Mouse (Mus musculus) right cerebral cortex, postnatal 4 days (tissue): ENCODE results near the gene Ppp1r26.
A peak's percentile ranks its signal among the peaks of the same experiment; 100 is the strongest.
"Not testable (repeated sequence)": the region's sequence is repeated elsewhere in the genome, so short reads cannot be mapped to it uniquely, and the experiment has no call there.

Experiments used
- DNase-seq: peaks from one replicate; pipeline ENCODE4 v3.0.0-alpha.2; 2022

Ppp1r26 gene

GRCm38 (mm10) chr2:28446181-28446514 lies 452 bp upstream of the Ppp1r26 start:
- DNase-seq: no peak

- DNase-seq: no peak
Observed at GRCm38 (mm10) chr2:28447315-28447670, 693 bp downstream of the Ppp1r26 start.

- DNase-seq: no peak
Observed at GRCm38 (mm10) chr2:28451663-28452062, 5.1 kb downstream of the Ppp1r26 start.

- no peak for DNase-seq
Observed at GRCm38 (mm10) chr2:28453539-28453938, 6.9 kb downstream of the Ppp1r26 start.

GRCm38 (mm10) chr2:28456616-28457015 lies 10.0 kb downstream of the Ppp1r26 start:
- DNase-seq: no peak

- peak; percentile 60 for DNase-seq
Observed at GRCm38 (mm10) chr2:28463919-28464318, 17.3 kb downstream of the Ppp1r26 start.

- no peak for DNase-seq
Observed at GRCm38 (mm10) chr2:28464919-28465318, 18.3 kb downstream of the Ppp1r26 start.

- peak; percentile 41 for DNase-seq
Observed at GRCm38 (mm10) chr2:28465836-28466518, 19.4 kb downstream of the Ppp1r26 start, which contains the start of gene 1700007K13Rik. 1700007K13Rik (minus strand) TSS chr2:28466332.

GRCm38 (mm10) chr2:28467860-28468485 lies 21.4 kb downstream of the Ppp1r26 start, which contains the start of gene Mrps2:
Mrps2 (plus strand) TSS chr2:28468066.
- DNase-seq: peak; percentile 89

GRCm38 (mm10) chr2:28468486-28469225 lies 22.1 kb downstream of the Ppp1r26 start:
- no peak for DNase-seq

- DNase-seq: no peak
Observed at GRCm38 (mm10) chr2:28469461-28469860, 22.9 kb downstream of the Ppp1r26 start.

GRCm38 (mm10) chr2:28470591-28470990 lies 24.0 kb downstream of the Ppp1r26 start:
- DNase-seq: no peak

GRCm38 (mm10) chr2:28472011-28472410 lies 25.4 kb downstream of the Ppp1r26 start:
- DNase-seq: not testable (repeated sequence)

GRCm38 (mm10) chr2:28477993-28478392 lies 31.4 kb downstream of the Ppp1r26 start:
- not testable (repeated sequence) for DNase-seq

- no peak for DNase-seq
Observed at GRCm38 (mm10) chr2:28479208-28480204, 32.9 kb downstream of the Ppp1r26 start.

- DNase-seq: no peak
Observed at GRCm38 (mm10) chr2:28483861-28484260, 37.3 kb downstream of the Ppp1r26 start.

GRCm38 (mm10) chr2:28494521-28494920 lies 47.9 kb downstream of the Ppp1r26 start:
- no peak for DNase-seq

GRCm38 (mm10) chr2:28495207-28495756 lies 48.7 kb downstream of the Ppp1r26 start:
- no peak for DNase-seq

- DNase-seq: no peak
Observed at GRCm38 (mm10) chr2:28495801-28496595, 49.4 kb downstream of the Ppp1r26 start.

GRCm38 (mm10) chr2:28496671-28497070 lies 50.1 kb downstream of the Ppp1r26 start, which contains the start of gene Gbgt1:
Gbgt1 (plus strand) TSS chr2:28496891.
- DNase-seq: no peak

GRCm38 (mm10) chr2:28497561-28497960 lies 51.0 kb downstream of the Ppp1r26 start:
- no peak for DNase-seq
